Comparison of ENCODE assay signal across 8 mouse cellular contexts in genomic region chr7:35080843-35081338, GRCm38 (mm10). TPM values are rescaled to one million over a fixed set of nuclear protein-coding genes. Genes with fewer than 3 reads are reported as not detected.
DNase-seq lines count a peak whose midpoint lies in the region; ATAC-seq and TF ChIP-seq lines count a peak whose summit lies in the region.

No protein-coding gene starts in this region.

- TF ChIP-seq POLR2A in MEL (IDR thresholded peaks at IDR 0.05; ENCODE audit: control insufficient read depth in 1 of 2, insufficient read depth in 1 of 2, low read depth in 1 of 2, low read length in 2 of 2, poor library complexity in 1 of 2): no peak
- peak; percentile 73 for TF ChIP-seq POLR2A in heart, adult 2 months (IDR thresholded peaks at IDR 0.05; ENCODE audit: insufficient read depth, low read depth, low read length)

- no peaks in the 10 kb centered on the region for H3K4me1 ChIP-seq in MEL (ENCODE audit: control insufficient read depth in 1 of 2, insufficient read depth in 2 of 2, low read length in 2 of 2)
- H3K4me1 ChIP-seq in heart, adult 2 months (ENCODE audit: control insufficient read depth, insufficient read depth, low read length): peaks cover 5% of the 10 kb centered on the region
- no peaks in the 10 kb centered on the region; the same call in 1 of the 2 replicates for H3K4me1 ChIP-seq in kidney, postnatal 0 days (replicated peaks; ENCODE audit: insufficient read depth, low read length)

- no peak for TF ChIP-seq EP300 in MEL (IDR thresholded peaks at IDR 0.05; ENCODE audit: low read depth in 1 of 2, low read length in 2 of 2)
- TF ChIP-seq EP300 in heart, adult 2 months (IDR thresholded peaks at IDR 0.05; ENCODE audit: insufficient read depth, low read depth, low read length): peak; percentile 65; the same call in 1 of the 2 replicates

- no peak for DNase-seq in MEL (ENCODE audit: low read depth, low spot score)
- DNase-seq in adrenal gland, postnatal 14 days: peak; percentile 55
- peak; percentile 77 to 82 for DNase-seq in heart, adult 2 months
- peak; percentile 80 for DNase-seq in kidney, postnatal 0 days (ENCODE audit: low spot score)
- DNase-seq in lung, postnatal 36 days: peak; percentile 78
- no peak for DNase-seq in layer of hippocampus, adult 9-11 months
- no peak for DNase-seq in testis, postnatal 10 days (ENCODE audit: low spot score)

- 20% methylated on average over 10 of the region's 10 CpGs for WGBS in heart, adult 2 months
- WGBS in kidney, postnatal 0 days: 6% methylated on average over 10 of the region's 10 CpGs

- peak overlapping the region; percentile 41 for H3K4me2 ChIP-seq in kidney, postnatal 0 days (ENCODE audit: low read length)

- no peak overlapping the region for H3K27ac ChIP-seq in MEL (ENCODE audit: control insufficient read depth, low read depth, low read length)
- H3K27ac ChIP-seq in heart, adult 2 months: peak overlapping the region; percentile 83
- H3K27ac ChIP-seq in kidney, postnatal 0 days: peak overlapping the region; percentile 83

- ATAC-seq in kidney, postnatal 0 days (replicated peaks; ENCODE audit: low FRiP score, low read depth): peak; percentile 49; the same call in 1 of the 2 replicates
- no peak for ATAC-seq in activated CD4-positive, CD25-positive, alpha-beta regulatory T cell, adult 4 months

- no peaks in the 10 kb centered on the region for H3K36me3 ChIP-seq in MEL (ENCODE audit: control insufficient read depth in 1 of 2, insufficient read depth in 2 of 2, low read length in 2 of 2)
- no peaks in the 10 kb centered on the region for H3K36me3 ChIP-seq in heart, adult 2 months (ENCODE audit: control insufficient read depth, insufficient read depth, low read length)
- H3K36me3 ChIP-seq in kidney, postnatal 0 days (ENCODE audit: insufficient read depth, low read length): no peaks in the 10 kb centered on the region

- H3K27me3 ChIP-seq in MEL (ENCODE audit: control insufficient read depth in 1 of 2, insufficient read depth in 2 of 2, low read length in 2 of 2): peaks cover 2 to 8% of the 10 kb centered on the region in 2 experiments; a peak in 3 of 4 replicates
- H3K27me3 ChIP-seq in heart, adult 2 months (ENCODE audit: control insufficient read depth, insufficient read depth, low read length): no peaks in the 10 kb centered on the region
- no peaks in the 10 kb centered on the region for H3K27me3 ChIP-seq in kidney, postnatal 0 days (ENCODE audit: insufficient read depth, low read length)

- no peak for TF ChIP-seq CTCF in MEL (IDR thresholded peaks at IDR 0.05 in 2 of 3, conservative IDR thresholded peaks at IDR 0.05 in 1 of 3; ENCODE audit: control insufficient read depth in 1 of 3, insufficient read depth in 1 of 3, low read depth in 2 of 3, low read length in 3 of 3, poor library complexity in 1 of 3, severe bottlenecking in 1 of 3)
- peak; percentile 35 for TF ChIP-seq CTCF in heart, adult 2 months (IDR thresholded peaks at IDR 0.05)
- no peak for TF ChIP-seq CTCF in kidney, postnatal 0 days (IDR thresholded peaks at IDR 0.05; ENCODE audit: low read depth)

- H3K9me3 ChIP-seq in MEL (replicated peaks; ENCODE audit: insufficient read depth, low read length): no peaks in the 10 kb centered on the region
- no peaks in the 10 kb centered on the region for H3K9me3 ChIP-seq in kidney, postnatal 0 days (replicated peaks; ENCODE audit: low read length)

- no peaks in the 10 kb centered on the region for H3K79me2 ChIP-seq in MEL (ENCODE audit: control insufficient read depth, insufficient read depth, low read length, poor library complexity)
- H3K79me2 ChIP-seq in heart, adult 2 months (replicated peaks; ENCODE audit: control insufficient read depth, insufficient read depth, low read length): no peaks in the 10 kb centered on the region

- intact Hi-C loops in heart, adult 2 months (cut with DNase I): loop anchor here (1.0 to 2.0 kb wide), 3 partner anchors 25 to 54 kb away; partner anchors contain the start of genes Cebpa and Cebpg

- H3K4me3 ChIP-seq in MEL (ENCODE audit: control insufficient read depth in 1 of 2, insufficient read depth in 1 of 2, low read depth in 2 of 2, low read length in 2 of 2): peak overlapping the region; percentile 12 to 47
- peak overlapping the region; percentile 37 for H3K4me3 ChIP-seq in heart, adult 2 months
- H3K4me3 ChIP-seq in kidney, postnatal 0 days (replicated peaks; ENCODE audit: low read depth, low read length): no peak overlapping the region

- H3K9ac ChIP-seq in MEL (ENCODE audit: control insufficient read depth, low read depth, low read length, poor library complexity, severe bottlenecking): no peak overlapping the region
- H3K9ac ChIP-seq in heart, adult 2 months (ENCODE audit: low read depth, low read length): peak overlapping the region; percentile 26
- peak overlapping the region; percentile 24; the same call in 1 of the 2 replicates for H3K9ac ChIP-seq in kidney, postnatal 0 days (ENCODE audit: low read depth, low read length)

- no peak for TF ChIP-seq RAD21 in MEL (IDR thresholded peaks at IDR 0.05; ENCODE audit: low read depth, low read length)

TF ChIP-seq in MEL, 35 proteins besides CTCF, POLR2A, EP300 and RAD21:
- TF ChIP-seq USF1 (IDR thresholded peaks at IDR 0.05; ENCODE audit: low read depth, low read length): no peak
- no peak for TF ChIP-seq SIN3A (IDR thresholded peaks at IDR 0.05; ENCODE audit: low read length)
- TF ChIP-seq KAT2A (conservative IDR thresholded peaks at IDR 0.05; ENCODE audit: low read depth, low read length): no peak
- TF ChIP-seq JUND (IDR thresholded peaks at IDR 0.05; ENCODE audit: low read depth, low read length): no peak
- no peak for TF ChIP-seq SMC3 (IDR thresholded peaks at IDR 0.05; ENCODE audit: low read depth, low read length)
- no peak for TF ChIP-seq MEF2A (IDR thresholded peaks at IDR 0.05; ENCODE audit: extremely low read depth, insufficient replicate concordance, low read depth, low read length, poor library complexity, severe bottlenecking)
- TF ChIP-seq TBP (IDR thresholded peaks at IDR 0.05; ENCODE audit: low read depth, low read length): no peak
- no peak for TF ChIP-seq ZC3H11A (IDR thresholded peaks at IDR 0.05; ENCODE audit: low read depth, low read length)
- no peak for TF ChIP-seq BHLHE40 (IDR thresholded peaks at IDR 0.05; ENCODE audit: borderline replicate concordance, low read depth, low read length)
- no peak for TF ChIP-seq GABPA (IDR thresholded peaks at IDR 0.05; ENCODE audit: low read depth, low read length)
- TF ChIP-seq POLR2AphosphoS5 (IDR thresholded peaks at IDR 0.05; ENCODE audit: borderline replicate concordance, low read depth, low read length): no peak
- no peak for TF ChIP-seq TCF12 (IDR thresholded peaks at IDR 0.05; ENCODE audit: low read depth, low read length)
- TF ChIP-seq ZMIZ1 (IDR thresholded peaks at IDR 0.05; ENCODE audit: low read depth, low read length): no peak
- no peak for TF ChIP-seq POLR2AphosphoS2 (IDR thresholded peaks at IDR 0.05; ENCODE audit: low read length)
- TF ChIP-seq MAX (IDR thresholded peaks at IDR 0.05; ENCODE audit: low read length): no peak
- TF ChIP-seq CHD1 (IDR thresholded peaks at IDR 0.05; ENCODE audit: low read depth, low read length): no peak
- no peak for TF ChIP-seq HCFC1 (IDR thresholded peaks at IDR 0.05; ENCODE audit: low read depth, low read length)
- TF ChIP-seq ELF1 (IDR thresholded peaks at IDR 0.05; ENCODE audit: low read depth, low read length): no peak
- no peak for TF ChIP-seq USF2 (IDR thresholded peaks at IDR 0.05; ENCODE audit: borderline replicate concordance in 1 of 2, insufficient read depth in 1 of 2, low read depth in 1 of 2, low read length in 2 of 2)
- TF ChIP-seq ETS1 (IDR thresholded peaks at IDR 0.05; ENCODE audit: low read depth, low read length): no peak

RNA-seq across cellular contexts. Expression of gene Cebpg, which starts 24.5 kb away (rescaled TPM):
- 17.3 and 19.7 TPM in 2 replicates for total RNA-seq in MEL (2012; rRNA removed)
- 10 to 100 TPM in 1 of 2 experiments, not detected in 1; 20.7 TPM for polyA plus RNA-seq in MEL (2012; ENCODE audit: insufficient read depth in 1 of 2, insufficient read length in 2 of 2, low read depth in 1 of 2, low replicate concordance in 2 of 2, missing spikeins in 1 of 2)
- total RNA-seq in adrenal gland, postnatal 14 days (2021): 52.4 and 53.7 TPM in 2 replicates
- total RNA-seq in heart, adult 2 months (2021): 10 to 100 TPM; 21.9 to 26.1 TPM
- 6.0 and 8.1 TPM in 2 replicates for polyA plus RNA-seq in heart, adult 2 months (2012; rRNA removed)
- polyA plus RNA-seq in kidney, postnatal 0 days (2015; fragmentation: Nextera tagmentation; extraction: Ambion mirVana): 30.8 and 32.4 TPM in 2 replicates
- 1 to 10 TPM; 7.8 to 8.6 TPM for polyA plus RNA-seq in activated CD4-positive, CD25-positive, alpha-beta regulatory T cell, adult 4 months (2017; shearing (Covaris generic))

RNA-seq across cellular contexts. Expression of gene Cebpa, which starts 38.2 kb away (rescaled TPM):
- 1.7 and 2.3 TPM in 2 replicates for total RNA-seq in MEL (2012; rRNA removed)
- 1 to 10 TPM in 1 of 2 experiments, not detected in 1; 4.4 TPM for polyA plus RNA-seq in MEL (2012; ENCODE audit: insufficient read depth in 1 of 2, insufficient read length in 2 of 2, low read depth in 1 of 2, low replicate concordance in 2 of 2, missing spikeins in 1 of 2)
- 178 and 183 TPM in 2 replicates for total RNA-seq in adrenal gland, postnatal 14 days (2021)
- 1 to 10 TPM; 7.3 to 7.8 TPM for total RNA-seq in heart, adult 2 months (2021)
- 8.6 and 16.5 TPM in 2 replicates for polyA plus RNA-seq in heart, adult 2 months (2012; rRNA removed)
- 1.9 and 2.3 TPM in 2 replicates for polyA plus RNA-seq in kidney, postnatal 0 days (2015; fragmentation: Nextera tagmentation; extraction: Ambion mirVana)
- polyA plus RNA-seq in activated CD4-positive, CD25-positive, alpha-beta regulatory T cell, adult 4 months (2017; shearing (Covaris generic)): 1 to 10 TPM in 1 of 2 experiments, under 1 TPM in 1; 0.81 to 1.2 TPM

Comparison
In these comparisons a context has a peak if more than half of its experiments do, and no peak if none do; other contexts are left out.
1. DNase-seq: peak in adrenal gland, postnatal 14 days (single experiment), heart, adult 2 months (2 of 2), kidney, postnatal 0 days (single experiment) and lung, postnatal 36 days (single experiment); none in MEL (single experiment), layer of hippocampus, adult 9-11 months (single experiment) and testis, postnatal 10 days (single experiment).